Mouse (Mus musculus) adrenal gland, adult 18-20 months (tissue): Measurements from ENCODE around the gene Maco1. TPM values are rescaled to one million over a fixed set of nuclear protein-coding genes. Genes with fewer than 3 reads are reported as not detected.

Experiments used
- DNase-seq, 2 experiments: peaks; one replicate each; pipeline ENCODE4 v3.0.0; 2021 to 2022; ENCODE audit warnings: low spot score in 2 of 2
- total RNA-seq, 2 experiments: library from RNA; stranded (reverse); gene quantifications; 1 replicate in 1 of 2; 2 replicates in 1 of 2; pipeline ENCODE4 v1.2.3; 2021

The Maco1 gene
- total RNA-seq, 2 experiments from 2014 or later, result 33.5 to 36.0 TPM

- DNase-seq, result no peak
Observed at GRCm38 (mm10) chr4:134776246-134776645, 76.9 kb downstream of the Maco1 start.

DNA sequence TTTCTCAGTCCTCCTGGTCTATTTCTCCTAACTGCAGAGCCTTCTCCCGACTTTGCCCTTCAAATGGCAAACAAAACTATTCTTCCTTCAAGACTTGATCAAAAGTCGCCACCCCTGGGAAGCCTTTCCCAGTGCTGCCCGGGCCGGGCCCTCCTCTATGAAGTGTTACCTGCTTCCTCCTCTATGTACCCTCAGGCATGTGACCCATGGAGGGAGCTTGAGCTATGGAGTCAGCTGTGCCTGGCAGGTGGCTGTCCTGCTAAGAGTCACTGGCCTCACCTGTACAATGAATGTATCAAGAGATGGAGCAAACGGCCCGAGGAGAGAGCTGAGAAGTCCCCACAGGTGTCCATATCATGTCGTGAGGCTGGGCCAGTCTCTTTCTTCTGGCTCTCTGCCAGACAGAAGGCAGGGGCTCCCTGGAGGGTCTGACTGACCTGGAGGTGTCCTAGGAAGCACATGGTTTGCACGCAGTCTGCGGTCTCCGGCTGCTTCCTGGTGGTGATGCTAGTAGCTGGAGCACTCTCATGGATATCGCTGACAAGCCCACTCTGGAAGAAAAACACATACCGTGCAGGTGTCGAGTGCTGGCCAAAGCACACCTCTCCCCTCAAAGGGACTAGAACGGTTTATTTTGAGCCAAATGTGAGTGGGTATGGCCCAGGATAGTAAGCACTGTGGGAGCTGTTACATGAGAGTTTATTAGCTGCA is 77.8 kb downstream of the Maco1 start:
- DNase-seq, result no peak

DNA sequence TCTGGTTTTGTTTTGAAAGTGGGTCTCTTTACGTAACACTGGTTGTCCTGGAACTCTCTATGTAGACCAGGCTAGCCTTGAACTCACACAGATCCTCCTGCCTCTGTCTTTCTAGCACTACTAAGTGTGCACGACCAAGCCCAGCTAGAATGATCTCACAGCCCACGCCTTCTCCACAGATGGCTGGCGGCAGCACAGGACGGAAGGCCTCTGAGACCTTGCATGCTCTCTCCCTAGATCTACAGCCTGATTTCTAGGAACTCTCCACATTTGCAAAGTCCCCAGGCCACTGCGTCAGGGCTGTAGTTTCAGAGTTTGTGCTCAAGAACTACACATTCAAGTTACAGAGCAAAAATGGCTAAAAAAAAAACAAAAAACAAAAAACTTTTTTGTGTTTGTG is 79.0 kb downstream of the Maco1 start:
- no peak for DNase-seq

DNA sequence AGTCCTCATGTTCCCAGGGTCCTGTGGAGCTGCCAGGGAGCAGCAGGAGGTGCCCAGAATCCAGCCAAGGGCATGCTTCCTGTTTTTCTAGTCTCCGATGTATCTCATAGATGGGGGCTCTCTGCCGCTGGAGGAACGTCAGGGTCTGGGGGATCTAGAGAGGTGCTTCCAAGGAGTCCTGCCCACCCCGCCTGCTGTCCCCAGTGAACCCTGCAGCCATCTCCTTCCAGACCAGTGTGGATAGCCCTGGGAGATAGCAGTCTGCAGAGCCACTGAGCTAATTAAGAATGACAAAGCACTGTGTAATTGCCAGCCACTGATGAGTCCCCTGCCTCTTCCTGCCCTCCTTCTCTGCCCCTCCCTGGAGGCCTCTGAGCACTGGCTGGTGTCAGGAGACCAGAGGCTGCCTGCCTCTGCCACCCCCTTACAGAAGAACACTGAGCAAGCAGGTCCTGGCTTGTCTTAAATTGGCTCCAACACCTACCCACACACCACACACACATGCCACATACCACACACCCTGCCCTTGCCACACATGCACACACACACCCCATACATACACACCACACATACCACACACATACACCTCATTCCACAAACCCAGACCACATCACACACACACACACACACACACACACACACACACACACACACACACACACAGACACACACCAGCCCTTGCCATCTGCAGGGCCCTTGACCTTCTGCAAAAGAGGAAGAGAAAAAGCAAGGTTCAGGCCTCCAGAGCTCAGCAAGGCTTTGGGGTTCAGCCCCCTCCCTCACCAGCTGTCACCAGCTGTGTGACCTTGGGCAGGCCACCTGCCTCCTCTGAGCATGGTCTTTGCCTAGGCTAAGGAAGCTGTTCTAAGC is 80.1 kb downstream of the Maco1 start:
- no peak for DNase-seq

- no peak for DNase-seq
Observed at GRCm38 (mm10) chr4:134769891-134770290, 83.3 kb downstream of the Maco1 start.

GRCm38 (mm10) chr4:134769081-134769811 is 83.9 kb downstream of the Maco1 start:
- no peak for DNase-seq

- DNase-seq, result peak in 1 of 2 experiments; percentile 51
Observed at GRCm38 (mm10) chr4:134768226-134768888, 84.8 kb downstream of the Maco1 start.

DNA sequence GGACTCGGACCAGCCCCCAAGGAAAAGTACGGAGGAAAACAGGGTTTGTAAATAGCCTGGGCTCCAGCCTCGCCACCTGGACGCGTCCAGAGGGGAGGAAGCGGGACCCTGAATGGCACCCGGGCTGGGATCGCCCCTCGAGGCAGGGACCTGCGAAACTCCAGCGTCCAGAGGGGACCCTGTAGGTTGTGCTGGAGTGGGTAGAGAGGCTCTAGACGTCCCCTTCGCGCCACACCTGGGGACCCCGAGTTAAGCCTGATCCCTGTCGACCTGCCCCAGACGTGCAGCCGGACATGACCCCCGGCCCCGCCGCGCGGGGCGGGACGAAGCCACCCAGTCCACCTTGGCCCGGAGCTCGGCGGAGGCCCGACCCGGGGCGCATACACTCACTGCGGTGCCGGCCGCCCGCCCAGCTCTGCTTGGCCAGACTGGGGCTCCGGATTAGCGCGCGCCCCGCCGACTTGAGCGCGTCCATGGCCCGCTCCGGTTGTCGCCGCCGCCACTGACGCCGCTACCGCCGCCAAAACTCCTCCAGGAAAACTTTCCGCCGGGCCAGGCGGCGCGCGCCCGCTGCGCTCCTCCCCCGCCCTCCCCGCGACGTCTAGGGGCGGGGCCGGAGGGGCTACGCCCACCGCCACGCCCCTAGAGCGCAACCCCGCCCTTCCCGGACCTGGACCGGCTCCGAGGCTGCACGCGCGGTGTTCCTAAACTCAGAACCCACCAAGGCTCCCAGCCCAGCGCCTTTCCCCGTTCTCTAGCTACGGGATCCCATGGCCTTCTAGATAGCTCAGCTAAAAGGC is 85.5 kb downstream of the Maco1 start, which contains the start of gene Ldlrap1:
Gene Ldlrap1, minus strand, starts transcription at position 599 of the 800 bp plus-strand sequence.
- peak; percentile 87 to 89 for DNase-seq

- DNase-seq, result no peak
Observed at GRCm38 (mm10) chr4:134766904-134767425, 86.2 kb downstream of the Maco1 start.

- DNase-seq, result no peak
Observed at GRCm38 (mm10) chr4:134766277-134766676, 86.9 kb downstream of the Maco1 start.

DNA sequence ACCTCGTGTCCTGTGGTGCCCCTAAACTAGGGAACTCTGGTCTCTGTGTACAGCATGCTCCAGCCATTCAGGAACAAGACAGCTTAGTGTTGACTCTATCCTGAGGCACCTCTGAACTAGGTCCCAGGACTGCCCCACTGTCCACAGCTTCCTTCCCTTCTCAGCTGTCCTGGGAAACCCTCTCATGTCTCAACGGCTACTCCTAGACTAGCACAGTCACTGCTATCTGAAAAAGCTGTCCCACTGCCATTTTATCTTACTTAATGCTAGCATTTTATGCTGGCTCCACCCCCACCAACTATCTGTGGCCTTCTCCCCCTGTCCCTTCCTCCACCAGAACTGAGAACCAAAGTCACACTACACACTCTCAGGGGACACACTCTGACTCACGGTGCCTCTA is 88.8 kb downstream of the Maco1 start:
- DNase-seq, result no peak

DNA sequence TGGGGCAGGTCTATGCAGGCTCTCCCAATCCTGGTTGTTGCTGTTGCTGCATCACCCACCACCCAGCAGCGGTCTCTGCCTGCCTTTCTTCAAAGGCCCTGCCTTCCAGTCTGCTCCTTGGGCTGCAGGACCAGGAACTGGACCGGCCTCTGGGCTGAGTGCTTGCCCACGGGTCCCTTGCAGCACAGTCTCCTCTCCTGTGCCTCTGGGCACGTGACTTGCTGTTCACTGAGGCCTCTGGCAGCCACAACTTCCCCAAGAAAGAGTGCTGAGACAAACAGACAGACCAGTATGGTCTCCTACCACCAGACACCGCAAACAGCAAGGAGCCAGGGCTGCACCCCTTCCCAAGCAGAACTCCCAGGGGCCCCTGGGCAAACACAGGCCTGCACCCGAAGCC is 90.8 kb downstream of the Maco1 start:
- DNase-seq, result no peak

DNA sequence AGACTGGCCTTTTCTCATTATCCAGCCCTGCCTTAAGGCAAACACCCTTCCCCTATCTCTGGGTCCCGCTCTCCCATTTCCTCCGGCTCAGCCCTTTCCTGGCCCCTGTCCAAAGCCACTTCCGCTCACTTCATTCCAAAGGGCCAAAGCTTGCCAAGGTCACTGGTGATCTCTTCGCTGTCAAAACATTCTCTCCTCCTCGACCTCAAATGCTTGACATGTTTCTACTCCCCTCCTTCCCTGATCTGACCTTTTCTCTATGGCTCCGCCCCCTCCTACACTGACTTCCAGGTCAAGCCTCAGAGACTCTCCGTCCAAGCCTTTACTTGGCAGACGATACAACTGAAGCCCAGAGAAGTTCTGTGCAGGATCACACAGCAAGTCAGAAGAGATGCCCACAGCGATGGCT is 92.3 kb downstream of the Maco1 start:
- peak; percentile 79 to 85 for DNase-seq

GRCm38 (mm10) chr4:134760281-134760680 is 92.9 kb downstream of the Maco1 start:
- no peak for DNase-seq

DNA sequence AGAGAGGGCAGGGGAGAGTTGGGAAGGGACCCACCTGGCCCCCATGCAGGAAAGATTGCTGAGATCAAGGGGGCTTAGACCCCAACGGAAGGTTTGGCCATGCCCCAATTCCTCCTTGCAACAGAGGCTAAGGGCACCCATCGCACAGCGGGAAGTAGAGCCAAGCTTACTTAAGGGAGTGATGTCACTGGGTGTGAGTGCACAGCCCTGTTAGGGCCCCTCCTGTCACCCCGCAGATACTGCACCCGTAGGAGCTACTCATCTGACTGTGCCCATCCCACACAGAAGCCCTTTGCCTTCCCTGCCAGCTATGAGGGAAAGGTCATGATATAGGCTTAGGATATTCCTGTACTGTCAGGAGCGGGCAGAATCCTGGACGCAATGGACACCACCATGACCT is 93.6 kb downstream of the Maco1 start:
- DNase-seq, result no peak

DNA sequence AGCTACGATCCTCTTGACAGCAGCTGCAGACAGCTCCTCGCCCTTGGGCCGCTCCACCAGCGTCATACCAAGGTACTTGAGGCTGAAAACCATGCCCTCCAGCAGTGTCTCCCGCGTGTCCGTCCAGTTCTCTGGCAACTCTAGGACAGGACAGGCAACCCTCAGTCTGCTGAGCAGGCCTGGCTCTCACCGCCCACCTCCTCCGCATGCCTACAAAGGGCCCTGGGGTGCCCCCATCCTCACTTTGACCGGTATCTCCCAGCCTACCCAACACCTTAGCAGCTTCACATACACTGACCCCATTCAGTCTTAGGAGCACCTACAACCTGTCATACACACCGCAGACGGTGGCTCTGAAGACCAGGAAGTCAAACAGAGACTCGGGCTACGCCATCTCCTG is 94.2 kb downstream of the Maco1 start:
- DNase-seq, result no peak

DNA sequence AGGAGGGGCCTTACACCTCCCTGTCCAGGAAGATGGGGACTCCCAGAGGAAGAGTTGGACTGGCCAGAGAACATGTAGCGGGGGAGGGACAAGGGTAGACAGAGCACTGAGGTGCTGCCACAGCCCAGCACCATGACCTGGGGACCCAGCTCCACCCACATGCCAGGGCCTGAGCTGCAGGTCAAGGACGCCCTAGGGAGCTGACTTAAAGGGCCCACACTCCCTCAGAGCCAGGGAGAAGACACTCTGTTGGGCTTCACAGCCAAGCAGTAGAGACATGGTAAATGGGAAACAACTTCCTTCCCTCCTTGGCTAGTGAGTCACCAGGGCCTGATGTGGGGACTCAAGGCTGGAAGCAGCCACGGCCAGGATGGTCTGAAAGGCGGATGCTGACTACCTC is 94.8 kb downstream of the Maco1 start:
- no peak for DNase-seq

GRCm38 (mm10) chr4:134756953-134757352 is 96.2 kb downstream of the Maco1 start:
- DNase-seq, result no peak

GRCm38 (mm10) chr4:134754941-134755340 is 98.2 kb downstream of the Maco1 start:
- DNase-seq, result no peak

GRCm38 (mm10) chr4:134754371-134754770 is 98.8 kb downstream of the Maco1 start:
- no peak for DNase-seq
